Mouse (Mus musculus) CD4-positive naive resting alpha-beta T cell, adult 57 days (primary cell): Measurements from ENCODE around the gene Kalrn. TPM values are rescaled to one million over a fixed set of nuclear protein-coding genes. Genes with fewer than 3 reads are reported as not detected.

Source experiments
- total RNA-seq: library from RNA; stranded (reverse); gene quantifications from one replicate; pipeline ENCODE4 v1.2.4, GENCODE M21; 2023

The Kalrn gene
- 1.5 TPM for total RNA-seq

GRCm38 (mm10) chr16:34573151-34573802 is at the start of gene Kalrn:
Kalrn (minus strand) TSS chr16:34573532.

GRCm38 (mm10) chr16:33966538-33967282 is 606.6 kb downstream of the Kalrn start, which contains the start of gene Umps:
Umps (minus strand) TSS chr16:33967038.

Other genes with a start within 250 kb of the Kalrn start
- not detected for gene Ropn1, start 76.4 kb upstream of the Kalrn start, total RNA-seq
- 2.8 TPM for gene Ccdc14, start 117.1 kb upstream of the Kalrn start, total RNA-seq
- 1.6 TPM for gene Mylk, start 171.7 kb upstream of the Kalrn start, total RNA-seq